Mouse (Mus musculus) embryo, embryonic 9.5 days (tissue): ENCODE measurements around the gene Ece1.
A peak's percentile ranks its signal among the peaks of the same experiment; 100 is the strongest.

Experiments
- DNase-seq: peaks from one replicate; pipeline ENCODE4 v3.0.0-alpha.2; 2017; ENCODE audit errors: extremely low spot score

The Ece1 gene

GRCm38 (mm10) chr4:137855741-137856341 lies 6.2 kb upstream of the Ece1 start:
- no peak for DNase-seq

DNA sequence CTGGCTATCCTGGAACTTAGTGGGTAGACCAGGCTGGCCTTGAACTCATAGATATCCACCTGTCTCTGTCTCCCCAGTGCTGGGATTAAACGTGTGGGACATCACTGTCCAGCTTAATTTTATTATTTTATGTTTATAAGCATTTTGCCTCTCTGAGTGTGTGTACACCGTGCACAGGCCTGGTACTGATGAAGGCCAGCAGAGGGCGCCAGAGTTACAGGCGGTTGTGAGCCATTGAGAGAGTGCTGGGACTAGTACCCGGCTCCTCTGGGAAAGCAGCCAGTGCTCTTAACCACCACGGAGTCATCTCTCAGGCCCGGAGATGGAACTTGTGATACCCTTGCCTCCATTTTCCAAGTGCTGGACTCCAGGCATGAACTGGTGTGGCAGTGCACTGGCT lies 4.9 kb upstream of the Ece1 start:
- no peak for DNase-seq

- no peak for DNase-seq
These were observed 3.7 kb upstream of the Ece1 start for GRCm38 (mm10) chr4:137858371-137858770.

- no peak for DNase-seq
These were observed 501 bp upstream of the Ece1 start for GRCm38 (mm10) chr4:137861461-137862011.

GRCm38 (mm10) chr4:137862516-137863240 lies 641 bp downstream of the Ece1 start:
- no peak for DNase-seq

DNA sequence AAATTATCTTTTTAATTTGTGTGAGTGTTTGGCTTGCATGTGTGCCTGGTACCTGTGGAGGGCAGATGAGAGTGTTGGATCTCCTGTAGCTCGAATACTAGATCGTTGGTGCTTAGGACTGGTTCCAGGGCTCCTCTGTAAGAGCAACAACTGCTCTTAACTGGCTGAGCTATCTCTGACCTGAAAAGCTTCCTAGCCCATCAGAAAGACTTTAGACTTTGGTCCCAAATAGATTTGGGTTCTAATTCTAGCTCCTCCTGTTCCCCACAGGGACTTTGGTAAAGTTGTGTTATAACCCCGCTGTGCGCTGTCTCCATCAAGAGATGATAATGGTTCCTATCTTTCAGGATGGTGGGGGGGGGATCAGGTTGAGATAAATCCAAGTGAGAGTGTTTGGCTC lies 2.0 kb downstream of the Ece1 start:
- no peak for DNase-seq

GRCm38 (mm10) chr4:137864769-137865168 lies 2.7 kb downstream of the Ece1 start:
- no peak for DNase-seq

DNA sequence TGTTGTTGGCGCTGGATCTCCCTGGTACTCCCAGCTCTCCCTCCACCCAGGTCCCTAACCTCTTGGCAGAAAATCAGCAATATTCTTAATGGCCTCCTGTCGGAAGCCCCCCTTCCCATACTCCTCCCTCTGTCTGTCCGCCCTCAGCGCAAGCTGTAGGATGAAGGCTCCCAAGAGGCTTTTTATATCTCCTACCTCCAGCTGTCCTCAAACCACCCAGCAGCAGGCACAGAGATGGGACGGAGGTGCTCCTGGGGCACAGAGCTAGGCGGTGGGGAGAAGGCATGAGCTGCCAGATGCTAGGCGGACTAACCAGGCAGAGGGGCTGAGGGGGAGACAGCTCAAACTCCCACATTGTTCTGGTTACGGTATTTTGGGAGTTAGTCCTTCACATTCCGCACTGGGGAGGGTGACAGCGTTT lies 3.2 kb downstream of the Ece1 start:
- no peak for DNase-seq

DNA sequence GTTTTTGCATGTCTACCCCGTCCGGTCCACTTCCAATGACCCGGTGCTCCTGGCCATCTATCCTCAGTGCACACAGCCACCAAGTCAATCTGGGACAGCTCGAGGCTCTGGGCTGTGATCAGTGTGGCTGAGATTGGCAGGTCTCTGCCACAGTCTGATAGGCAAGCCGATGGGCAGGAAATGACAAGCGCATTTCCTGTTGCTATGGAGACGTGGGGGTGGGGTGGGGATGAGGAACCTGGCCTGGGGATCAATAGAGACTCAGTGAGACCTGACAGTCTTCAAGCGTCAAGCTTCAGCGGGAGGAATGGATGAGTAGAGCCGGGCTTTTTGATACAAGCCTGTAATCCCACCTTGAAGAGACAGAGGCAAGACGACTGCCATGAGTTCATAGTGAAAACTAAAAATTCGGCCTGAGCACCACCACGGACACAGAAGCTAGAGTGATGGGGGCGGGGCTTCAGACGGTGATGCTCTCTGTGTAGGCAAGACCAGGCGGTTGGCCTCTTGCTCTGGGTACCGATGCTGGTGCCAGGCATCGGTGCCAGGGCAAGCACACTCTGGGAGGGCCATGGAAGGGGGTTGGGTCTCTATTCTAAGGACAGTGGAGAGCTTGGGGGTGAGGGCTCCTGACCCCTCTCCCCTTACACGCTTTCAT lies 4.3 kb downstream of the Ece1 start:
- peak; percentile 66 for DNase-seq

DNA sequence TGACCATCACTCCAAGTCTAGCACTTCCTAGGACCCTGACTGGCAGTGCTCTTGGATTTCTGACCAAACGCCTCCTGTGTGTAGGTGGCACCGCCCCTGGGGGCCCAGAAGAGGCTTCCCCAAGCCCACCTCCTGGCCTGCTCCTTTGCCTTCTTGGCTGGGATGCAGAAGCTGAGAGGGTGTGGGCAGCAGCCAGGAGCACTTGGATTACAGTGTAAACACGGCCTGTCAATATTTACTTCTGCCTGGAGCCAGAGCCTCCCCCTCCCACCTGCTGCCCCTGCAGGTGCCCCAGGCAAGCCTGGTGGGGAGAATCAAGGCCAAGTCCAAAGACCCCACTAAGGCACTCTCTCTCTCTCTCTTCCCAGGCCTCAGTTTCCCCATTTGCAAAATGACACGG lies 5.2 kb downstream of the Ece1 start:
- no peak for DNase-seq

DNA sequence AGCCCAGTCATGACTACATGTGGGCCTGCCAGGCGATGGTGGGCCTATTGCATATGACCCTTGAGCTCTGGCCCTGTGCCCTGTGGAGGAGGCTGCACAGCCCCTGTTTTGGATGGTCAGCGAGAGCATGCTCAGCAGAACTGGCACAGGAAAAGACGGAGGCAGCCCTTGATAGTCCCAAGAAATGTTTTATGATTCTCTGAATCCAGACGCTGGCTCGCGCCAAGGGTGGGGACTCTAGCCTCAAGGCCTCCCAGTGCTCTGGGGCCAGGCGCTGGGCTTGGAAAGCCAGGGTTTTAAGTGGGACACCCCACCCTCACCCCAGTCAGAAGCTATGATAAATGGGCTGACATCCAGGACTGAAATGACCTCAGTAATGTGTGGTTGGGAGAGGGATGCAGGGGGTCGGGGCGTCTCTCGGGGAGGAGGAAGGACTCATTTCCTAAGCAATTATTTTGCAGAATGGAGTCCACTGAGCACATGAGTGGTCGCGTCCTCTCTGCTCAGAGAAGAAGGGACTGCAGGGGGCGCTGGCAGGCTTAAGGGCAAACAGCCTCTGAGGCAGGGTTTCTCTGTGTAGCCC lies 5.7 kb downstream of the Ece1 start:
- DNase-seq, result no peak

- no peak for DNase-seq
These were observed 7.7 kb downstream of the Ece1 start for GRCm38 (mm10) chr4:137869667-137870274.

GRCm38 (mm10) chr4:137870979-137871378 lies 8.9 kb downstream of the Ece1 start:
- DNase-seq, result no peak

- DNase-seq, result no peak
These were observed 9.4 kb downstream of the Ece1 start for GRCm38 (mm10) chr4:137871431-137871830.

GRCm38 (mm10) chr4:137874337-137874736 lies 12.3 kb downstream of the Ece1 start:
- DNase-seq, result no peak

- no peak for DNase-seq
These were observed 12.8 kb downstream of the Ece1 start for GRCm38 (mm10) chr4:137874826-137875225.

- no peak for DNase-seq
These were observed 13.5 kb downstream of the Ece1 start for GRCm38 (mm10) chr4:137875466-137876092.

GRCm38 (mm10) chr4:137876834-137877233 lies 14.8 kb downstream of the Ece1 start:
- DNase-seq, result no peak

GRCm38 (mm10) chr4:137877432-137877881 lies 15.4 kb downstream of the Ece1 start:
- DNase-seq, result peak; percentile 84

DNA sequence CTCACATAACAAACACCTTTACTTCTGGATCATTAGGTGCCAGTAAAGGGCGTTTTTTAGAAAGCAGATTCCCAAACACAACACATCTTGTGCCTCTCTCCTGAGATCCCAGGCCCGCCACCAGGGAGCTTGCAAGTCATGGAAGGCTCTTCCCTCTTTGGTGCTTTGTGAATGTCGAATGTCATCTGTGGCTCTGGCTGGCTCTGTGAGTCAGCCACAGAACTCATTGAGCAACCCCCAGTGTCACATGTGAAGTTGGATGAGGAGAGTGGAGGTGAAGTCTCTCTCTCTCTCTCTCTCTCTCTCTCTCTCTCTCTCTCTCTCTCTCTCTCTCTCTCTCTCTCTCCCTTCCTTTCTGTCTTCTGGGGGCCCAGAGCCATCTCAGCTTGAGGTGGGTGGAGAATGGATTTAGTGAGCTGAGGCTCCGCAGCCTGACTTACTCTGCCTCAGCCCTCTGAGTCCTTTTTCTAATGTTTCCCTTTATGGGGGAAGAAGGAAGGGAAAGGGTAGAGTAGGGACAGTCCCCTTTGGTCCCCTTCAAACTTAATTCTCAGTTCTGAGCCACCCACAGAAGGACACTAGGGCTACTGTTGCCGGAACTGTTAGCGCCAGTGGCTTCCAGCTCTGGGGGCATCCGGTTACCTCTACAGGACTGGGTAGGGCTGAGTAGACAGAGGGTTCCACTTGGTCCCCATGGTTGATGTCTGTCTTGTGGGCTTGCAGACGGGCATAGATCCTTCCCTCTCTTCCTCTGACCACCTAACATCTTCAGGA lies 17.5 kb downstream of the Ece1 start:
- DNase-seq, result no peak

DNA sequence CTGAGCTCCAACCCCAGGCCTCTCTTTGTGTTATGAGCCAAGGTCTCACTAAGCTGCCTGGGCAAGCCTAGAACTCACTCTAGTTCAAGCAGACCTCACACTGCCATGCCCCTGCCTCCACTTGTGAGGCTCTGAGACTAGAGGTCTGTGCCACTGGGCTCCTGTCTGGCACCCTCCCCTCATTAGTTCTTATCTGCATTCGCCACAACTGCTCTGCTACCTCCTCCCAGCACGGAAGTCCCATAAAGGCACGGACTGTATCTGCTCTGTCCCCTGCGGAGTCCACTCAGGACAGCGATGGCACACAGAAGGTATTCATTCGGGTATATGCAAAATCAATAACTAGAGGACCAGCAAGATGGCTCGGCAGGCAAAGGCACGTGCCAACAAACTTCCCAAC lies 19.4 kb downstream of the Ece1 start:
- DNase-seq, result no peak
